Mouse (Mus musculus): ENCODE results near the gene Gm5129.
"Not testable (repeated sequence)": the region's sequence is repeated elsewhere in the genome, so short reads cannot be mapped to it uniquely, and the experiment has no call there.

The Gm5129 gene

DNA sequence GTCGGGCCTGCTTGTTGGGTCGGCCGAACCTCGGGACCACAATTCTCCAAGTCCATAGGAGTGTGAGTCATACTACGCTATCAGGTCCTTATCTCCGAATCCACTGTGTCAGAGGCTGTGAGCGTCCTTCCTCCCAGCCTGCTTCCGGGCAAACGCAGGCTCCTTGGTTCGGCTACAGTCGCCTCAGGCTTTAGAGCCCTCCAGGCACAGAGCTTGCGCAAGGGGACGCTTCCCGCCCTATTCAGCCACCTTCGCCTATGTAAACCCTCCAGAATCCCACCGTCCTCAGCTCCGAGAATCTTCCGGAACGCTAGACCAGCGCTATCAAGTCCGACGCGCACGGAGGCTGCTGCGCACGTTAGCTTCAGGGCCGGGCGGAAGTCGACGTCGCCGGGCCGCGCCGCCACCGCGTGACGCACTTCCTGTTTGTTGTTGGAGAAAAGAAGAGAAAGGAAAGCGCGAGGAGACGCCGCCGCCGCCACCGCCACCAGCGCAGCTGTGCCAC is at the start of gene Gm5129, which contains the start of gene Dnajb6:
Gene Gm5129 (minus strand): TSS at position 380 of the 505 bp plus-strand sequence.
Gene Dnajb6 (plus strand): TSS at position 132 of the 505 bp plus-strand sequence.
- peak; percentile 90 for DNase-seq (ENCODE audit: low spot score)

DNA sequence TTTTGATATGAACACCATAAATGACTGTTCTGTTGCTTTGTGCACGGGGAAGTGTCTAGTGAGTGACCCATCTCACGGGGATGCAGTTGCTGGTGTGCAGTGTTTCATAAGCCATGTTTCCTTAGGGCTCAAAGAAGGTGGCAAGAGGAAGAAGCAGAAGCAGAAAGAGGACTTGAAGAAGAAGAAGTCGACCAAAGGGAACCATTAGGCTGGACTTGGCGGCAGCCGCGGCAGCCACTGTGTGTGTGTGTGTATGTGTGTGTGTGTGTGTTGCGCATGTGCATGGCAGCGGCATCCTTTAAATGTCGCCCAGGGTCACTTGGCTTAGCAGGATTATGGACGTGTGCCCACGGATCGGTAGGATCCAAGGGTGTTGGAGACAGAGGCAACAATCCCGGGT is 49.2 kb upstream of the Gm5129 start:
- not testable (repeated sequence) for DNase-seq (ENCODE audit: low spot score)

DNA sequence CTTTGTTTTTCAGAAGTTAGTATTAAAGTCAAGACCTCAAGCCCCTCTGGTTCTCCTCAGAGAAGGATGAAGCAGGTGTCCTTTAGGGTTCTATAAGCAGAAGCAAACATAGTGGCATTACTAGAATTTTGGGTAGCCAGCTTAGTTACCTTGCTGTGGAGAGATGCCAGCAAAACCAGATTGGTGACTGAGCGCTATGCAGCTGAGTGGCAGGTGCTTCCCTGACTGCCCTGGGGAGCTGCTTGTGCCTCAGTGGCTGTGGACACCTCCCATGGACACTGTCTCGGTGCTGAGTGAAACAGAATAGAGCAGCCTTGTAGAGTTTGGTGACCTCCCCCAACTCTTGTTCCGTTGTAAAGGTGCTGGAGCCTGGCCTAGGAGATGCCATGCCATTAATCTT is 46.5 kb upstream of the Gm5129 start:
- no peak for DNase-seq (ENCODE audit: low spot score)

DNA sequence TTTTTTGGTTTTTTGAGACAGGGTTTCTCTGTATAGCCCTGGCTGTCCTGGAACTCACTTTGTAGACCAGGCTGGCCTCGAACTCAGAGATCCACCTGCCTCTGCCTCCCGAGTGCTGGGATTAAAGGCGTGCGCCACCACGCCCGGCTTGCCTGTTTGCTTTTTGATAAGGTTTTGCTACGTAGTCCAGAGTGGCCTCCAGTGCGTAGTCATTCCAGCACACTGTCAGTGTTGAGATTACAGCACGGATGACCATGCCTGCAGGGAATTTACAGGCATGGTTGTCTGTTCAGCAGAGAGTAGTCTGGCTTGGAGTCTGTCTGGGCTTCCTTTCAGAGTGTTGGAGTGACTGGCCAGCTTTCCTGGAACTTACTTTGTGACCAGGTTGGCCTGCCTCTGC is 44.0 kb upstream of the Gm5129 start:
- DNase-seq (ENCODE audit: low spot score) = peak; percentile 6

DNA sequence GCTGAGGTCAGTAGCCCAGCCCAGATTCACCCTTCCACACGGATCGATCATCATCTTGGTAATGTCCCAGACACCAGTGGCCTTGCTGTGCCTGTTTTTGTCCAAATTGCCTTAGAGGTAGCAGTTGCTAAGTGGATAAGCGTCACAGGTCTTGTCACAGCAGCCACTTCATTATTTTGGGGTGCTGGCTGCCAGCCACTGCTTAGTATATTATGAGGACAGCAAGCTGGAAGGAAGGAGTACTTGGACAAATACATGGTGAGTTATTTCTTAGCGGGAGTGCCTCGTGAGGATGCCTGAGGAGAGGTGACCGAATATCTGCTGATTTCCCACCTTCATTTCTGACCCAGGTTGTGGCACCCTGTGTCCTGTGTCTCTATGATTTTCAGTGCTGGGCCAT is 42.3 kb upstream of the Gm5129 start:
- no peak for DNase-seq (ENCODE audit: low spot score)

DNA sequence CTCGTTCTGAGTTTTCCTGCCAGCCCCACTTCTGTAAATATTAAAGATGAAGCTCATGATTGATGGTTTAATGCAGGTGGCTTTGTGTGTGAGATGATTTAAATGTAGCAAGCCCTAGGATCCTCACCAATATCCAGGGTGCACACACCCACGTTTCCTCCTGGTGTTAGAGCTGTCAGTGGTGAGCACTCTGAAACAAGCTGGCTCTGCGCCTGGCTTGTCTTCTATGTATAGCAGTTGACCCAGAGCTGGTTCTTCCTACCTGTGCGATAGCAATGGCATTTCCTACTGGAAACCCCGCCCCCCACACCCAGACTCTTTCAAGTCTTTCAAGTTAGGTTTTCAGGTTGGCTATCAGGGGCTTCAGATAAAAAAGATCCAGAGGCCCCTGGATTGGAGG is 39.7 kb upstream of the Gm5129 start:
- no peak for DNase-seq (ENCODE audit: low spot score)

DNA sequence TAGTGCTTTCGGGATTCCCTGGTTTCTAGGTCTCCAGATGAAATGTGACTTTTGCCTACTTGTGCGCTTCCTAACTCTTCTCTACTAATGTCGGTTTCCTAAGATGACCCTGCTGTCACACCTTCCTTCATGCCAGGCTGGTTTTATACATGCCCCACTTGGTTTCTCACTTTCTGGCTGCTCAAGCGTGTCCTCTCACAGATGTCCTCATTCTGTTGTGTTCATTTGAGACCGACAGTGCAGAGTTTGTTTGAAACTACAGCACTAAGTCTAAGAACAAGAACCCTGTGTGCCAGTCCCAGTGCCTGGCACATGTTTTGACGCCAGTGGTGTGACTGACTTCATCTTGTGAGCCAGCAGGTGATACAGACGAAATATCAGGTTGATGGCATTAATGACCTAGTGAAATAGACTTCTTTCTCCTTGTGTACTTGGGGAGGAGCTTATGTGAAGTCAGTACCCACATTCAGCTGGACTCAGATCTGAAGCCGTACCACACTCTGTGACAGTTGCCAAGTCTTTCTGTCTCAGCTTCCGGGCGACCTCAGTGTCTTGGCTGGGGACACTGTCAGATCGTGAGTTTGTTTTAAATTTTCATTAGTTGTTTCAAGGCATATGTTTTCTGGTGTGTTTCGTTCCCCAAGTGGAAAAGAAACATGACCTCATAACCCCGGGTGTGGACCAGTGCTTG is 37.9 kb upstream of the Gm5129 start:
- no peak for DNase-seq (ENCODE audit: low spot score)

DNA sequence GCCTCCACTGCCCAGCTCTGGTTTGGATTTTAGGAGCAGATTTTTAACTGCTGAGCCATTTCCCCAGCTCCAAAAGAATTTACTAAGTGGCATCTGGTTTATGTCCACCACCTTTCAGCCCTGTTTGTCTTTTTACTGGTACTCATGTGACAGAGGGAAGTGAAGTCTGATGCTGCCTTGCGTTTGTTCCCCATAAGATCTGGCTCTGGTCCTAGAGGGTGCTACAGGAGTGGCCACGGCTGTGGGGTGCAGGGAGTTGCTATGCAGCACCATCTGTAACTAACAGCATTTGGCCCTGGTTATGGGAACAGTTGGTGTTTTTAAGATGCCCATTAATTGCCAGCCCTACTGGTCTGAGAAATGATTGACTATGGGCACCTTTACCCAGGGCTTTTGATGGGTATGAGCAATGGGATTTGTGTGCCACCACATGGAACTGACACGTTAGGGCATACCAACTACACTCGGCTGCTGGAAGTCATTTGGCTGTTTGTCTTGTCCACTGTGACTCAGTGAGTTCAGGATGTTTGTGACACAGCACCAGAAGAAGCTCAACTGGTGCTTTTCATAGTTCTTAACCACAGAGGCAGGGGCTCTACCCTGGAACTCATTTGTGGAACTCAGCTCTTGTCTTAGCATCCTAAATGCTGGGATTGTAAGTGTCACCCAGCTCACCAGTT is 37.1 kb upstream of the Gm5129 start:
- DNase-seq (ENCODE audit: low spot score) = no peak

DNA sequence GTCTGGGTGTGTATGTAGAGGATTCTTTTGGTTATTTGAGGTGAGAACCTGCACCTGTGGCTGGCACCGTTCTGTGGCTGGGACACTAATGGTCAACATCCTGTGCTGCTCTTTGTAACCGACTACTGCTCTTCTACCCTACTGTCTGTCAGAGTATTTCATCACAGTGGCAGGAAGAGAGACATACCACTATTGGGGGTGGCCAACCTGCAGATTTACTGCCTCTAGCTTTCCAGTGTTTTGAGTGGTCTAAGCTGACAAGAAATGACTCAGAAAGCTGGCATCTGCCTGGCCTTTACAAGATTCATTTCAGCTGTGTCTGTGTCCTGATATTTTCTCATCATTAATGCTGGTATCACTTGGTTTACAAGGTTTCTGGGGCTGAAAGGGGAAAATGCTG is 36.3 kb upstream of the Gm5129 start:
- DNase-seq (ENCODE audit: low spot score) = no peak

DNA sequence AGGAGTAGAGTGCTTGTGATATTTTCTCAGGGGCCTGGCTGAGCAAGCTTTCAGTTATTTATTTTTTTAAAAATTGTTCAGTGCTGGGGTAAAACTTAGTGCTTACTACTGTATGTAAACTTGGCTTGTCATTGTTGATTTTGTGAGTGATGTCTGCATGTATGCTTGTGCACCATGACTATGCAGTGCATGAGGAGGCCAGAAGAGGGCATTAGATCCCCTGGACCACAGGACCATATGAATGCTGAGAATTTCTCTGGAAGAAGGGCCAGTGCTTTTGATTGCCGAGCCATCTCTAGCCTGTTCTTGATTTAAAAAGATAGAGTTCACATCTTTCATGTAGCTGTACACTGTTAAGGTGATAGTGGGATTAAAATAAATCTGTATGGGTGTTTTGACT is 35.2 kb upstream of the Gm5129 start:
- DNase-seq (ENCODE audit: low spot score) = peak; percentile 6

DNA sequence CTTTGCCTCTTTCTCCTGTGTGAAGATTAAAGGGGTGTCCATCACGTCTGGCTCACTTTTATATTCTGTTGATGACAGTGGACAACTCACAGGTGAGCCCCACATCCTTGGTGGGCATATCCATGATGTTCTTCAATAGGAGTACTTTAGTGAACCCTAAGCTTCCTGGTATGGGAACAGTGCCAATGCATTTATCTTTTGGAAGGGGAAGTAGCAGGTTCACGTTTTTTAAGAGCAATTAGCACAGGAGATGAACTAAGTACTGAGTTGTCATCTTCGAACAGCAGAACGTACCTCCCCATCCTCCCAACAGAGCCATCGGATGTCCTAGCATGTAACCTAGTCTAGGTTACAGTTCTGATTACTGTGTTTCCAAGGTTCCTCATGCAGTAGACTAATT is 23.6 kb upstream of the Gm5129 start:
- no peak for DNase-seq (ENCODE audit: low spot score)

DNA sequence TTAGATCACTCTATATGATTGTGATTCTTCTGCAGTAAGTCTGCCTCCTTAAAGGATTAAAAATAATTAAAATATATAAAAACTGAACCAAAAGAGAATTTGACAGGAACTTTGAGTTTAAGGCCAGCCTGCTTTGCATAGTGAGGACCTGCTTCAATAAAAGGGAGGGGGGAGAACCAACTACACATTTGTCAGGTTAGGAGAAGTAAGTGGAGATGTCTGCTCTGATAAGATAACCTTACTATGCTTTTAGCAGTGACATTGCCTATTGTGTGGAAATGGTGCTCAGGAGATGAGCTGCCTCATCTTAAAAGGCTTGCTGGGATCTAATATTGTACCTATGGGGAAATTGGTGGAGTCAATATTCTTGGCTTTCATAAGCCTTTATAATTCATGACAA is 17.2 kb upstream of the Gm5129 start:
- DNase-seq (ENCODE audit: low spot score) = no peak

DNA sequence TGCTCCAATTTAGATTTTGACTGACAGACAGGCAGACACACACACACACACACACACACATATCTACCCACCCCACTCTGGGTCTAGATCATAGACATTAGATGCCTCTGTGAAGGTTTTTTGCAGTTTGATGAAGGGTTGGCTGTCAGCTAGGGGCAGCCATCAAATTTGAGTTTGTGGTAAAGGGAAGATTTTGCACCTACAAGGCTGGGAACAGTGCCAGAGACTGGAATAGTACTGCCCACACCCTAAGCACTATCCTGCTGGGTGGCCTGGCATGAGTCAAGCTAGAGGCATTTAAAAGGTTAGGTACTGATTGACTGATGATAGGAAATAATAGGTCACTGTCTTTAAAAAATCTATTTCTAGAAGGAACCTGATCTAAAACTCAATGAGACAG is 15.6 kb upstream of the Gm5129 start:
- DNase-seq (ENCODE audit: low spot score) = no peak

DNA sequence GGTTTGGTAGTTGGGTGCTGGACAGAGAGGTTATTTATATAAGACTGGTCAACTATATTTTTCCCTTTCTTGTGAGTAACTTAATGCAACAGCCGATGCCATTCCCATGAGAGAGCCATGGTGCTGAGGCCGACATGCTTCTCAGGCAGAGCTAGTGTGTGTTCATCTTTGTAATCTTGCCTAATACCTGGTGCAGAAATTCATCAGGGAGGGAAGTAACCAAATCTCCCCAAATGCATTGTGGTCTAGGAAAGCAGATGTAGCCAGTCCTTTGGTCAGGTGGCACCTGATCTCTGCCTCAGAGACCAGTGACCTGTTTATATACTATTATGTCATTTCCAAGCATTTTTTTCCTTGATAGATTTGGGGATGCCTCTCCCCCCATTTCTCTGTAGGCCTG is 11.9 kb upstream of the Gm5129 start:
- DNase-seq (ENCODE audit: low spot score) = no peak

DNA sequence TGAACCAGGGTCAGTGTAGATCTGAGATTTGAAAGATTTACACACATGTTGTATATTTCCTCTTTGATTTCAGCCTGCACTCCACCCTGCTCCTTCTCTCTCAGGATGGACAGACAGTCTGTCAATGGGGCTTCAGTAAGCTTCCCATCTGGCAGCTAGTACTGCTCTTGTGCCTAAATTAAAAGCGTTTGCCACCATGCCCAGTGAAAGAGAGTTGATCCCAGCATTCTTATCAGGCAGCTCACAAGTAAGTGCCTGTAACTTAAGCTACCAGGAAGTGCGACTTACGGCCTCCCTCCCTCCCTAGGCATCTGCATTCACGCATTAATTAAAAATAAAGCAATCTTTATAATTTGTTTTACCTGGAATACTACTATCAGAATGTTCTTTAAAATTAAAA is 5.4 kb upstream of the Gm5129 start:
- DNase-seq (ENCODE audit: low spot score) = no peak

DNA sequence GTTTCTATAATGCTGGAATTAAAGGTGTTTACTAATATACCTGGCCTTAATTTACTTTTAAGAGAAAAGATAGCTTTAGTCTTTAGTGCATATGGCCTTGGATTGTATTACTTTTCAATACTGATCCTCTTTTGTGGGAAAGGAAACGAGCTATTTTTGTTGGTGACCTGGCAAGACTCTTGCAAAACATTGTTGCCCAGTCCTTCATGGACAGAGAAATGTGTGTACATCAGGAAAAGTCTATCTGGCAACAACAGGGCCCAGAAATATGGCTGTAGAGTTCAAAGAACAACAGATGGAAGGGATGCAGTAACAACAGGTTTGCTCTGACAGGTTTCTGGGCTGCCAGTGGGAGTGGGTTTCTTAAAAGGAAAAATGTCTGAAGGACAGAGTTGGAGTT is 4.9 kb upstream of the Gm5129 start:
- no peak for DNase-seq (ENCODE audit: low spot score)

DNA sequence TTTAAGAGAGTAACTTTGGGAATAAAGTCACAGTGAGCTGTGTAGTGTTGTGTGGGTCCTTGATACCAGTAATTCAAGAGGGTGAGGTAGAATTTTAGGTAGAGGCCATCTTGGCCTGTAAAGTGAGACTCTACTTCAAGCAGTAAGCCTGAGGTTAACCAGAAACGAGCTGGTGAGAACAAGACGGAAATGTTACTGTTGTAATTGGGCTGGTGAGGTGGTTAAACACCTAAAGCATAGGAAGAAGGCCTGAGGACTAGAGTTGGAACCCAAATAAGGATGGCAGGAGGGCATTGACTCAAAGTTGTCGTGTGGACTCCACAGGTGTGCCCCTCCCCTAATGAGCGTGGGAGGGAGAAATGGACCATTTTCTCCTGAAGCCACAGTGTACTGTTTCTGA is 2.3 kb upstream of the Gm5129 start:
- DNase-seq (ENCODE audit: low spot score) = no peak

DNA sequence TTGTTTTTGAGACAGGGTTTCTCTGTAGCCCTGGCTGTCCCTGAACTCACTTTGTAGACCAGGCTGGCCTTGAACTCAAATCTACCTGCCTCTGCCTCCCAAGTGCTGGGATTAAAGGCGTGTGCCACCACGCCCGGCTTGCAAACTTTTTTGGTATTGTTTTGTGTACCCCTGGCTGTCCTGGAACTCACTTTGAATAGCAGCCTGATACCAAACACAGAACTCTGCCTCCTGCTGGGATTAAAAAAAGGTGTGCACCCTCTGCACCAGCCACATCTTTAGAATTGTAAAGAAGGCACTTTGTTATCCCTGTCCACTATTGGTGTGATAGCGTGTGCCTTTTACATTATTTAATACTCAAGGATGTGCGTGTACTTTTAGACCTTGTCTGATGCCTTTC is 1.7 kb upstream of the Gm5129 start:
- no peak for DNase-seq (ENCODE audit: low spot score)

DNA sequence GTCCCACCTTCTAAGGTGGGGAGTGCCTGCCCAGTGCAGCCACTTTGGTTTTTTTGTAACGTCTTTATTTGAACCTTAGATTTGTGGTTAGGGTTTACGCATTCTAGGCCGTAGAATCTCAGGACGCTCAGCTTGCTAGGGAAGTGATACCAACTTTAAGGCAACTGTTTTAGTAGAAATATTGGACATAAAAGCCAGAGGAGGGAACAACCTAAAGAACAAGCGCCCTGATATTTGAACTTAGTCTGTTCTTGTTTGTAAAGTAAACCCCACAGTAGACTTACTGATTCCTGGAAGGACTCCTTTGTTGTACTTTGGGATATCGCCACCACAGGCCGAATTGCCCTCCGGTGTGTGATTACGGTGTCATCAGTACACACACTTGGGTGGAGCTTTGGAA is 1.2 kb upstream of the Gm5129 start:
- peak; percentile 11 for DNase-seq (ENCODE audit: low spot score)

DNA sequence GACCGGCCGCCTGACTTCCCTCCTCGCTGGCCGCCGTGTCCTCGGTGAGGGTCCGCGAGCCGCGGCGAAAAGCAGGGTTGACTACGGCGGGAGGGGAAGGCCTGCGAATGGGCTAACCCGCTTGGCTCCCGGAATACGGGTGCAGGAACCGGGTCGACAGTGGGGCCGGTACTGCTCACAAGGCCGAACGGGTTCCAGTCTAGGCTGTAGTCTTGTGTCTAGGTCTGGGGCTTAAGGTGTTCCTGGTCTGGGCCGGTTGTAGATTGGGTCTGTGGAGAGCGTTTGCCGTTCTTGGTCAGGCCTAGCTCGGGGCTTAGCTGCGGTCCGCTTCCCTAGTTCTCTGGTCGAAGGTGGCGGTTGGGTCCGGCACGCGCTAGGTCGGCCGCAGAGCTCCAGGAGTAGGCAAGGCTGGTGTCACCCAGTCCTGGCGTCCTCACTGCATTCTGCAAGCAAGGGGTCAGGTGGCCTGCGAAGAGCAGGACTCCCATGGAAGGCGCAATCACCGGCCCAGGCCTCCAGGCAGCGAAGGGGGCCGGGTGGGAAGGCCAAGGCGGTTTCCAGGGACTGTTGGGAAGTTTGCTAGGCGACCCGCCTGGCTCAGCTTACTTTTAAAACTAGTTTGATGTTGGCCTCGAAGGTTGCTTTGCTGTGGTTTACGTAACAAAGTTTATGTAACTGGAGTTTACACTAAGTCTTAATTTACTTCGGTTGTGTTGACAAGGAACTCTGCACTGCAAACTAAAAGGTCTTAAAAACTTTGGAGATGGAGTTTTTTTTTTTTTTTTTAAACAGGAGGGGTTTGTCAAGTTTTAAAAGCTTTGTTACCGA is 551 bp upstream of the Gm5129 start:
- DNase-seq (ENCODE audit: low spot score) = peak; percentile 40

DNA sequence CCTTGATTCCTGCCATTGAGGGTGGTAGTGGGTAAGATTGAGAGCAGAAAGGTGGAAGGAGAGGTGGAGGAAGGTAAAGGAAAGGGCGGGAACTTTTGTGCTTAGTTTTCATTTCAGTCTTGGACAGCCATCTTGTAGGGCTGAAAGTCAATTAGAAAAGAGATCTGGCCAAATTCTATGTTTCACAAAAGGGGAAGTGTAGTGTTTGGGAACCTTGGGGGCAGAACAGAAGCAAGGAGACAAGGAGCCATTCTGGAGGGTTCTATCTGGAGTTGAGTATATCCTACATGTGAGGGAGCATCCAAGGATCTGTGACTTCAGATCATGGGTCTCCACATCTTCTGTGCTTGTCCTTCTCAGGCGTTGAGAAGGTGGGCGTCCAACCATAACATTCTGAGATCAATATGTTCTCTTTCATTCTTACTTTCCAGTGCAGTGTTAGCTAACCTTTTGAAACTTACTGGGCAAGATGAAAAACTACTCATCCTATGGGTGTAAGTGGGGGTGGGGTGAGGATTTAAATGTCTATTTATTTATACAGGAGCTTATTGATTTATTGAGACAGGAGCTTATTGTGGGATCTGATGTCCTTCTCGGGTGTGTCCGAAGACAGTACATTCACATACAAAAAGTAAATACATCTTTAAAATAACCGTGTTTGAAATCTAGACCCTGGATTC is 765 bp downstream of the Gm5129 start:
- DNase-seq (ENCODE audit: low spot score) = peak; percentile 24

DNA sequence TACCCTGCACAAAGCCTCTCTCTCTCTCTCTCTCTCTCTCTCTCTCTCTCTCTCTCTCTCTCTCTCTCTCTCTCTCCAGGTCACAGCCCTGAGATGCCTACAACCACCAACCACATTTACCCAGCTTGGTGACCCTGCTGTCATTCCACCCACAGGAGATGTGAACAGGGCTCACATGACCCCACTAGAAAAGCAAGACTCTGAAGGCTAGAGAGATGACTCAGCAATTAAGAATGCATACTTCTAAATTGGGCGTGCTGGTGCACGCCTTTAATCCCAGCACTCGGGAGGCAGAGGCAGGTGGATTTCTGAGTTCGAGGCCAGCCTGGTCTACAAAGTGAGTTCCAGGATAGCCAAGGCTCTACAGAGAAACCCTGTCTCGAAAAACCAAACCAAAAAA is 9.7 kb downstream of the Gm5129 start:
- not testable (repeated sequence) for DNase-seq (ENCODE audit: low spot score)

Data from c-Kit-positive CD71-positive TER-119-positive erythroid progenitor cells, embryonic 14.5 days (primary cell).